Mouse (Mus musculus) midbrain, embryonic 16.5 days (tissue): ENCODE results near the gene Gm20388. TPM values are rescaled to one million over a fixed set of nuclear protein-coding genes. Genes with fewer than 3 reads are reported as not detected.
A peak's percentile ranks its signal among the peaks of the same experiment; 100 is the strongest.

Source experiments
- ATAC-seq: fragments of 200-750 bp; cut with Nextera tagmentation; 2 replicates; pipeline ENCODE4 v1.8.0; 2017; ENCODE audit warnings: moderate TSS enrichment
- H3K27ac ChIP-seq: fragments of 300-500 bp; sonication (generic); 2 replicates; pipeline ENCODE4 v1.5.1; 2014; ENCODE audit warnings: mild to moderate bottlenecking, low read length, mixed read lengths
- H3K27me3 ChIP-seq: fragments of 300-500 bp; sonication (generic); 2 replicates; pipeline ENCODE4 v1.6.1; 2014; ENCODE audit warnings: low read depth, low read length, mixed read lengths; ENCODE audit not compliant: control insufficient read depth, insufficient read depth
- H3K36me3 ChIP-seq: fragments of 300-500 bp; sonication (generic); 2 replicates; pipeline ENCODE4 v1.6.1; 2014; ENCODE audit warnings: mild to moderate bottlenecking, low read length, moderate library complexity, mixed read lengths; ENCODE audit not compliant: control insufficient read depth, insufficient read depth
- H3K4me1 ChIP-seq: fragments of 300-500 bp; sonication (generic); 2 replicates; pipeline ENCODE4 v1.6.1; 2014; ENCODE audit warnings: mild to moderate bottlenecking, low read length, mixed read lengths; ENCODE audit not compliant: control insufficient read depth, insufficient read depth
- H3K4me2 ChIP-seq: fragments of 300-500 bp; sonication (generic); 2 replicates; pipeline ENCODE4 v1.6.1; 2014; ENCODE audit warnings: mild to moderate bottlenecking, low read length, mixed read lengths
- H3K4me3 ChIP-seq: fragments of 300-500 bp; sonication (generic); 2 replicates; pipeline ENCODE4 v1.5.1; 2014; ENCODE audit warnings: low read depth, mild to moderate bottlenecking, low read length, moderate library complexity, mixed read lengths
- H3K9ac ChIP-seq: fragments of 300-500 bp; sonication (generic); 2 replicates; pipeline ENCODE4 v1.6.1; 2014; ENCODE audit warnings: low read depth, low read length, mixed read lengths
- H3K9me3 ChIP-seq: fragments of 300-500 bp; sonication (generic); replicated peaks from 2 replicates; pipeline ENCODE4 v1.6.1; 2014; ENCODE audit warnings: mild to moderate bottlenecking, low read length, mixed read lengths; ENCODE audit not compliant: control insufficient read depth, poor library complexity, severe bottlenecking
- WGBS: fragments of 180-500 bp; shearing (Covaris S2); extraction: QIAGEN DNeasy Blood & Tissue Kit; methylation state at CpG from one replicate; pipeline ENCODE4 v1.1.7; 2014; 5-methylcytosine and 5-hydroxymethylcytosine counted together
- polyA plus RNA-seq: library from polyadenylated mRNA; unstranded; fragments of >200 nt; fragmentation: Nextera tagmentation; extraction: Ambion mirVana; gene quantifications from 2 replicates; pipeline ENCODE4 v1.2.1, GENCODE M21; 2015

Gm20388 gene
- polyA plus RNA-seq, 1 experiment from 2014 or later, result 7.5 TPM

DNA sequence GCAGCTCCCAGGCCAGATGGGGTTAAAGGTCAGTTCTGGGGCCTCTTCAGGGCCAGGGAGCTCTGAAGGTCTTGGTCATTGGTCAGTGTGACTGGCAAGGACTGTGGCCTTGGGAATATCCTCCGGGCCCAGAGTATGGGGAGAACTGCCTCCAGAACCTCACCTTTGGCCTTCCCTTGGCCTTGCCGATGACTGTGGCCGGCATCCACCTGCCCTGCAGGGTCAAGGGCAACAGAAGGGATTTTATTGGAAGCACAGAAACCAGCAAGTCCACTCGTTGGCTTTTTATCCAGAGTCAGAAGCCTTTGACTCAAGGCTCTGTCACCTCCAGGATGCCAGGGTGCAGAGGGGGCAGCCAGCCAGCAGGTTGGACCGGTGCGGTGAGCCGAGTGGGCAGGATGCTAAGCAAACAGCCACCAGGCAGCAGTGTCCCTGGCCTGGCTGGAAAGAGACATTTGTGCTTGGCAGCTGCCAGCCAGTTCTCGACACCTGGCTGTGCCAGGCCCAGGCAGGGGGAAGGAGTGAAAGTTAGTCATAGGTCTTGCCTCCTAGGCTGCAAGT, 590.1 kb downstream of the Gm20388 start:
- H3K4me2 ChIP-seq, result no peak overlapping the region
- peaks cover 60% of the 10 kb centered on the region for H3K4me1 ChIP-seq
- ATAC-seq, result no peak
- H3K27me3 ChIP-seq, result no peaks in the 10 kb centered on the region
- H3K27ac ChIP-seq, result no peak overlapping the region
- WGBS, result 77% methylated on average over 8 of the region's 8 CpGs
- H3K4me3 ChIP-seq, result no peak overlapping the region
- H3K36me3 ChIP-seq, result no peaks in the 10 kb centered on the region
- no peaks in the 10 kb centered on the region for H3K9me3 ChIP-seq
- no peak overlapping the region for H3K9ac ChIP-seq

DNA sequence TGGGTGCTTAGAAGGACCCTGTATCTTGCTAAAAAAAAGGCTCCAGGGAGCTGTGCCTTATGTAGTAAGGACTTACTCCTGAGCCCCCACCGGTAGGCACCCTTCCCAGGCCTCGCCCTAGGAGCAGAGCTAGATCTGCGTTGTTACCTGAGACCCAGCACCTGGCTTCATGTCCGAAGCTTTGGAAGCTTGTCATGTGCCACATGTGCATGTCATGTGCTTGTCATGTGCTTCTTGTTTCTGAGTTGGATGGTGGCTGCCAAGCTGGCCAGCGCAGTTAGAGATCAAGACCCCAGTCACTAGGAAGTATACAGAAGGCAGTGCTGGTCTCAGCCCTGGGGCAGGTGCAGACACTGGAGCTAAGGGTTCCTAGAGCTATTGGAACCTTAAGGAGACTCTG, 590.8 kb downstream of the Gm20388 start:
- H3K4me3 ChIP-seq, result no peak overlapping the region
- peaks cover 66% of the 10 kb centered on the region for H3K4me1 ChIP-seq
- H3K9ac ChIP-seq, result no peak overlapping the region
- 93% methylated on average over 5 of the region's 5 CpGs for WGBS
- H3K4me2 ChIP-seq, result no peak overlapping the region
- no peak overlapping the region for H3K27ac ChIP-seq
- H3K27me3 ChIP-seq, result no peaks in the 10 kb centered on the region
- ATAC-seq, result no peak
- H3K36me3 ChIP-seq, result no peaks in the 10 kb centered on the region
- no peaks in the 10 kb centered on the region for H3K9me3 ChIP-seq

DNA sequence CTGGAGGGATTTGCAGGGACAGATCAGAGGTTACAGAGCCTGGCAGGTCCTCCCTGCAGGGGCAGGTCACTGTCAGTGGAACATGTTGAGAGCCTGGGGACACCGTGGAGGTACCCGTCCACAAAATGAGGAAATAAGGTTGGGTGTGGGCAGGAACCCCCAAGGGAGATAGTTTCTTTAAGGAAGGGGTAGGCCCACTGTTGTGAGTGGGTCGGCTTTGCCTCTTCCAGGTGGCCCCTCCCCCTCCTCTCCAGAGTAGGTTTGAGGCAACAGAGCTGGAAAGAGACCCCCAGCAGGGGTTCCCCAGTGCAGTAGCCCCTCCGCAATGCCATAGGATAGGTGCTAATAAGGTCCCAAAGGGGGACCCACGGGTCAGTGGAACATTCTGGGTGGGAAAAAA, 591.8 kb downstream of the Gm20388 start:
- WGBS, result 57% methylated on average over 5 of the region's 5 CpGs
- no peaks in the 10 kb centered on the region for H3K27me3 ChIP-seq

DNA sequence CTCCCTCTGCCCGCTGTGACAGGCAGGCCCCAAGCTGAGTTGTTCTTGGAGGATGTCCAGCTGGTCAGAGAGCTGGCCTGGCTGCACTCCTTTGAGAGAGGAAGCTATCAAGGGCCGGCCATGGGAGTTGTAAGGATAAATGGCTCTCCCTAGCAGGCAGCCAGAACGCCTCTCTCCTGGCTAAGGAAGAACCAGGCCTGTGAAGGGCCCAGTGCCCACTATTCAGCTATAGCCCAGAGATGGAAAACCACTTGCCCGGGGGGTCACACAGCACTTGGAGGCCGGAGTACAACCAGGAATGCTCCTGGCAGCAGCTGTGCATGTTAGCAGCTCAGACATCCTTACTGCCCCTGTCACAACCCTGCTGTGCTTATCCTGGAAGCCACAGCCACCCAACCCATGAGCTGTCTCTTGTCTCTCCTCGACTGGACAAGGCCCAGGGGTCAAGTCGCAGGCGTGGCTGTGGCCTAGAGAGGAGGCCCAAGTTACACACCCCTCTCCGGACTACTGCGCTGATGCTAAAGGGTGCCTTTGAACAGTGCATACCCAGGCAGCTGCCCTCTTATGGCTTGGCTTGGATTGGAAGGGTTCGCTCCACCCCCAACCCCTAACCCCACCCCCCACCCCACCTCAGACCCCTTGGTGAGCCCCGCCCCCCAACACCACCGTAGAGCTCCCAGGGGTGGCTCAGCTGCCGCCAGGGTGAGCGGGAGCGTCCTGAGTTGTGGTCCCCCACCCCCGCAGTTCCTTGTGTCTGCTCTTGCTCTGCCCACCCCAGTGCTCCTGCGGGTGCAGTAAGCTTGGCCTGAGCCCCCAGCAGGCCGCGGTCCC, 593.8 kb downstream of the Gm20388 start:
- Histone ChIP-seq H3K4me1 (peaks cover 61% of the 10 kb centered on the region), H3K9ac (peak overlapping the region; percentile 61), H3K9me3 (no peaks in the 10 kb centered on the region), H3K27ac (peak overlapping the region; percentile 86), H3K4me2 (peak overlapping the region; percentile 61), H3K27me3 (no peaks in the 10 kb centered on the region), H3K4me3 (peak overlapping the region; percentile 18), H3K36me3 (no peaks in the 10 kb centered on the region)
- 7% methylated on average over 19 of the region's 20 CpGs for WGBS
- ATAC-seq, result peak; percentile 22; the same call in 1 of the 2 replicates

More for the DNA sequence above, 591.8 kb downstream of the Gm20388 start:
- no peak overlapping the region for H3K4me2 ChIP-seq
- H3K9me3 ChIP-seq, result no peaks in the 10 kb centered on the region
- H3K4me3 ChIP-seq, result no peak overlapping the region
- H3K9ac ChIP-seq, result no peak overlapping the region
- H3K4me1 ChIP-seq, result peaks cover 60% of the 10 kb centered on the region
- ATAC-seq, result no peak
- H3K27ac ChIP-seq, result no peak overlapping the region
- H3K36me3 ChIP-seq, result no peaks in the 10 kb centered on the region

DNA sequence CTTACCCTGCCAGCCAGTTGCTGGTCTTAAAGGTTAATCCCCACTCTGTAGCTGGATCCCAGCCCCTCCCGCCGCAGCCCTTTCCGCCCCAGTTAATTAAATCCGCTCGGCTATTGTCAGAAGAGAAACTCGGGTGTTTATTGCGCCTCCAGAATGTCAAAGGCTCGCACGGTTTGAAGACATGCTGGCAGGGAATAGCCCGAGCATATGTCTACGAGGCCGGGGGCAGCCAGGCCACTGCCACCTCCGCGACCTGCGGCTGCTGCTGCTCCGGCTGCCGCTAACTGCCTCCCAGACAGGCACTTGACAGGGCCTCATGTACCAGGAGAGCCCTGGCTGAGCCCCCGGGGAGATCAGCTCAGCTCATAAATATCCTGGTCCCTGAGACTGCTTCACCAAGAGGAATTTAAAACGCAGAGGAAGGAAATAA, 594.5 kb downstream of the Gm20388 start:
- peaks cover 65% of the 10 kb centered on the region for H3K4me1 ChIP-seq
- WGBS, result 2% methylated on average over 19 of the region's 19 CpGs
- peak; percentile 19; the same call in 1 of the 2 replicates for ATAC-seq

DNA sequence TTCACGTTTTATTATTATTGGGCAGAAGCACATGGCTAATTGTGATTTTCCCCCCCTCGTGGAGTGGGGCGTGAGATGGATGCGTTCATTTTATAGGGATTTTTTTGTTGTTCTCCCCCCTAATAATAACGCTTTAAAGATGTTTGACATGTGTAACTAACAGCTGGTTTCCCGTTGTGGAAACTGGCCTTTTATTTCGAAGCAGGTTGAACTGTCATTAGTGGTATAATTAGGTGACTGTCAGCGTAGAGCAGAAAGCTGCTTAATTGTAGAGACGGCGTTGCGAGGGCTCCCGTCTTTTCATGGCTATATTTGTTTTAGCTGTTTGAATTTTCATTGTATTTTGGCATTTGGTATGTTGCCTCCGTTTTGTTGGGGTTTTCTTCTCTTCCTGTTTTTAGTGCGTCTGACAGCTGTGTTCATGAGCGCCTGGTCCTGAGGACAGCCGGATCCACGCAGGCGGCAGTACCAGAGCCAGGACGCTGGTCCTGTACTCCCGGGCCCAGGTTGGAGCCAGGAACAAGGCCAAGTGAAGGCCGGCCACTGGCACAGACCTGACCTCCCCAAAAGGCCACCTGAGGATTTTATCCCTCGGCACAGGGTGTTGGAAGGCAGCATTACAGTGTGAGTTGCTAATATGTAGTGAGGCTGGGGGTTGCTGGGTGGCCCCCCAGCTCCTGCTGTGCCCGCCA, 595.1 kb downstream of the Gm20388 start:
- Histone ChIP-seq H3K9ac (peak overlapping the region; percentile 61), H3K9me3 (no peaks in the 10 kb centered on the region), H3K4me3 (peak overlapping the region; percentile 18), H3K4me1 (peaks cover 70% of the 10 kb centered on the region), H3K27me3 (no peaks in the 10 kb centered on the region), H3K4me2 (peak overlapping the region; percentile 61), H3K27ac (peak overlapping the region; percentile 86), H3K36me3 (no peaks in the 10 kb centered on the region)
- ATAC-seq, result no peak
- WGBS, result 12% methylated on average over 23 of the region's 23 CpGs

More for the DNA sequence above, 594.5 kb downstream of the Gm20388 start:
- Histone ChIP-seq H3K4me2 (peak overlapping the region; percentile 61), H3K36me3 (no peaks in the 10 kb centered on the region), H3K27ac (peak overlapping the region; percentile 86), H3K9me3 (no peaks in the 10 kb centered on the region), H3K9ac (peak overlapping the region; percentile 61), H3K4me3 (peak overlapping the region; percentile 18), H3K27me3 (no peaks in the 10 kb centered on the region)

DNA sequence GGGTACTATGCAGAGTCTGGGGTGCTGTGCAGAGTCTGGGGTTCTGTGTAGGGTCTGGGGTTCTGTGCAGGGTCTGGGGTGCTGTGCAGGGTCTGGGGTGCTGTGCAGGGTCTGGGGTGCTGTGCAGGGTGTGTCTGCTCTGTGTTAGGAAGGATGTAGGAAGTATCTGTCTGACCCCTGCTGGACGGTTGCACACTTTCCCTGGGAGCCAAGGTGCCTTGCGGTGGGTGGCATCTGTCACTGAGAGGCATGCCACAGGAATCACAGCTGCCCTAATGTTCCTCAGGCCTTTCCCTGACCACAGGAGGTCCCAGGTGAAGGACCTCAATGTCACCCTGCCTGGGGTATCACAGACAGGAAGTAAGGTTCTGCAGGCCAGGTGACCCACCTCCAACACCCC, 595.9 kb downstream of the Gm20388 start:
- Histone ChIP-seq H3K9ac (no peak overlapping the region), H3K4me3 (no peak overlapping the region), H3K9me3 (no peaks in the 10 kb centered on the region), H3K36me3 (no peaks in the 10 kb centered on the region), H3K4me1 (peaks cover 75% of the 10 kb centered on the region), H3K4me2 (no peak overlapping the region; the same call in 1 of the 2 replicates), H3K27me3 (no peaks in the 10 kb centered on the region), H3K27ac (no peak overlapping the region)
- WGBS, result 55% methylated on average over 2 of the region's 2 CpGs
- no peak for ATAC-seq

DNA sequence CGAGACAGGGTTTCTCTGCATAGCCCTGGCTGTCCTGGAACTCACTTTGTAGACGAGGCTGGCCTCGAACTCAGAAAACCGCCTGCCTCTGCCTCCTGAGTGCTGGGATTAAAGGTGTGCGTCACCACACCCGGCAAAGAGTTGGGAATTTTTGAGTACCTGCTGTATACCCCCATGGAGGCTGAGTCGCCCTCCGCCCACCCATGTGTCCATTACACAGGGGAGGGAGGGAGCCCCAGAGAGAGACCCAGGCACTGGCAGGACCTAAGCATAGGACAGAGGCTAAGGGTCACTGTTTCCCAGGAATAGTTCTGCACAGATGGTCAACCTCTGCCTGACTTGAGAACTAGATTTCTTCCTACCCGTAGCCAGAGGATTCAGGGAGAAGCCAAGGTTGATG, 596.6 kb downstream of the Gm20388 start:
- no peak overlapping the region for H3K4me2 ChIP-seq
- H3K36me3 ChIP-seq, result no peaks in the 10 kb centered on the region
- no peak overlapping the region for H3K4me3 ChIP-seq
- H3K9me3 ChIP-seq, result no peaks in the 10 kb centered on the region
- H3K4me1 ChIP-seq, result peaks cover 82% of the 10 kb centered on the region
- no peaks in the 10 kb centered on the region for H3K27me3 ChIP-seq
- ATAC-seq, result no peak
- 89% methylated on average over 9 of the region's 9 CpGs for WGBS
- H3K9ac ChIP-seq, result no peak overlapping the region
- H3K27ac ChIP-seq, result no peak overlapping the region
